Mouse (Mus musculus): ENCODE measurements around the gene Ptk6. TPM values are rescaled to one million over a fixed set of nuclear protein-coding genes. Genes with fewer than 3 reads are reported as not detected.

The Ptk6 gene
- total and polyA plus RNA-seq, 3 experiments = not detected

- Histone ChIP-seq H3K9ac (ENCODE audit: control insufficient read depth, low read depth, low read length, poor library complexity, severe bottlenecking) (no peak overlapping the region), H3K27me3 (ENCODE audit: control insufficient read depth in 1 of 2, insufficient read depth in 2 of 2, low read length in 2 of 2) (no peaks in the 10 kb centered on the region; a peak in 1 of 4 replicates)
- TF ChIP-seq NELFE (IDR thresholded peaks at IDR 0.05; ENCODE audit: low read depth, low read length) (no peak), KAT2A (conservative IDR thresholded peaks at IDR 0.05; ENCODE audit: low read depth, low read length) (no peak), ETS1 (IDR thresholded peaks at IDR 0.05; ENCODE audit: low read depth, low read length) (no peak), CTCF (IDR thresholded peaks at IDR 0.05 in 2 of 3, conservative IDR thresholded peaks at IDR 0.05 in 1 of 3; ENCODE audit: control insufficient read depth in 1 of 3, insufficient read depth in 1 of 3, low read depth in 2 of 3, low read length in 3 of 3, poor library complexity in 1 of 3, severe bottlenecking in 1 of 3) (no peak), E2F4 (IDR thresholded peaks at IDR 0.05; ENCODE audit: borderline replicate concordance, low read depth, low read length) (no peak), MYC (IDR thresholded peaks at IDR 0.05; ENCODE audit: low read depth, low read length) (no peak), GATA1 (IDR thresholded peaks at IDR 0.05; ENCODE audit: low read depth, low read length) (no peak)
These were observed 49.9 kb downstream of the Ptk6 start for GRCm38 (mm10) chr2:181152701-181153100.

GRCm38 (mm10) chr2:181150281-181150680 lies 52.3 kb downstream of the Ptk6 start:
- no peak for TF ChIP-seq ZKSCAN1 (IDR thresholded peaks at IDR 0.05; ENCODE audit: low read depth, low read length)
- no peak for TF ChIP-seq RAD21 (IDR thresholded peaks at IDR 0.05; ENCODE audit: low read depth, low read length)
- TF ChIP-seq TAL1 (IDR thresholded peaks at IDR 0.05; ENCODE audit: low read length) = no peak
- TF ChIP-seq ELF1 (IDR thresholded peaks at IDR 0.05; ENCODE audit: low read depth, low read length) = no peak
- no peak for TF ChIP-seq NRF1 (IDR thresholded peaks at IDR 0.05; ENCODE audit: insufficient read depth, low read depth, low read length, poor library complexity, severe bottlenecking)
- TF ChIP-seq MEF2A (IDR thresholded peaks at IDR 0.05; ENCODE audit: extremely low read depth, insufficient replicate concordance, low read depth, low read length, poor library complexity, severe bottlenecking) = no peak
- no peak for TF ChIP-seq E2F4 (IDR thresholded peaks at IDR 0.05; ENCODE audit: borderline replicate concordance, low read depth, low read length)
- TF ChIP-seq NELFE (IDR thresholded peaks at IDR 0.05; ENCODE audit: low read depth, low read length) = no peak
- TF ChIP-seq MYB (IDR thresholded peaks at IDR 0.05; ENCODE audit: low read depth, low read length) = no peak
- Histone ChIP-seq H3K27me3 (ENCODE audit: control insufficient read depth in 1 of 2, insufficient read depth in 2 of 2, low read length in 2 of 2) (no peaks in the 10 kb centered on the region; a peak in 1 of 4 replicates), H3K9ac (ENCODE audit: control insufficient read depth, low read depth, low read length, poor library complexity, severe bottlenecking) (no peak overlapping the region), H3K79me2 (ENCODE audit: control insufficient read depth, insufficient read depth, low read length, poor library complexity) (no peaks in the 10 kb centered on the region), H3K36me3 (ENCODE audit: control insufficient read depth in 1 of 2, insufficient read depth in 2 of 2, low read length in 2 of 2) (no peaks in the 10 kb centered on the region), H3K4me1 (ENCODE audit: control insufficient read depth in 1 of 2, insufficient read depth in 2 of 2, low read length in 2 of 2) (no peaks in the 10 kb centered on the region), H3K4me3 (ENCODE audit: control insufficient read depth in 1 of 2, insufficient read depth in 1 of 2, low read depth in 2 of 2, low read length in 2 of 2) (no peak overlapping the region), H3K27ac (ENCODE audit: control insufficient read depth, low read depth, low read length) (no peak overlapping the region), H3K9me3 (replicated peaks; ENCODE audit: insufficient read depth, low read length) (no peaks in the 10 kb centered on the region)
- DNase-seq (ENCODE audit: low read depth, low spot score) = no peak

More at GRCm38 (mm10) chr2:181152701-181153100, 49.9 kb downstream of the Ptk6 start:
- no peaks in the 10 kb centered on the region for H3K4me1 ChIP-seq (ENCODE audit: control insufficient read depth in 1 of 2, insufficient read depth in 2 of 2, low read length in 2 of 2)
- H3K79me2 ChIP-seq (ENCODE audit: control insufficient read depth, insufficient read depth, low read length, poor library complexity) = no peaks in the 10 kb centered on the region
- no peak overlapping the region for H3K27ac ChIP-seq (ENCODE audit: control insufficient read depth, low read depth, low read length)
- H3K36me3 ChIP-seq (ENCODE audit: control insufficient read depth in 1 of 2, insufficient read depth in 2 of 2, low read length in 2 of 2) = no peaks in the 10 kb centered on the region
- H3K9me3 ChIP-seq (replicated peaks; ENCODE audit: insufficient read depth, low read length) = no peaks in the 10 kb centered on the region
- H3K4me3 ChIP-seq (ENCODE audit: control insufficient read depth in 1 of 2, insufficient read depth in 1 of 2, low read depth in 2 of 2, low read length in 2 of 2) = no peak overlapping the region
- no peak for DNase-seq (ENCODE audit: low read depth, low spot score)
